Mouse (Mus musculus) MEL-GATA-1-ER (cell line): ENCODE measurements at regions not wholly inside any gene's neighbourhood (a gene's known extent, or its start where the extent isn't known, plus 50 kb on each side); places are given as distances from the start of the nearest gene placed in this dataset.
"Not testable (repeated sequence)": the region's sequence is repeated elsewhere in the genome, so short reads cannot be mapped to it uniquely, and the experiment has no call there.

Source experiments
- DNase-seq: peaks from one replicate; pipeline ENCODE4 v3.0.0-alpha.2; 2012; ENCODE audit warnings: low read depth; ENCODE audit errors: extremely low read depth

- no peak for DNase-seq
These were observed 151.0 kb upstream of the 1700012A03Rik start for GRCm38 (mm10) chr6:31899055-31899454.

- no peak for DNase-seq
These were observed 151.4 kb upstream of the 1700012A03Rik start for GRCm38 (mm10) chr6:31898609-31899008.

GRCm38 (mm10) chr6:31897001-31897400 is 153.0 kb upstream of the 1700012A03Rik start:
- no peak for DNase-seq

- DNase-seq, result no peak
These were observed 154.2 kb upstream of the 1700012A03Rik start for GRCm38 (mm10) chr6:31895835-31896234.

GRCm38 (mm10) chr6:31886931-31887330 is 163.1 kb upstream of the 1700012A03Rik start:
- DNase-seq, result no peak

- DNase-seq, result not testable (repeated sequence)
These were observed 164.8 kb upstream of the 1700012A03Rik start for GRCm38 (mm10) chr6:31885196-31885595.

GRCm38 (mm10) chr6:31883726-31884125 is 166.3 kb upstream of the 1700012A03Rik start:
- DNase-seq, result peak; percentile 11

GRCm38 (mm10) chr6:31874616-31875015 is 175.4 kb upstream of the 1700012A03Rik start:
- DNase-seq, result no peak

GRCm38 (mm10) chr6:31873911-31874310 is 176.1 kb upstream of the 1700012A03Rik start:
- DNase-seq, result no peak

- no peak for DNase-seq
These were observed 178.3 kb upstream of the 1700012A03Rik start for GRCm38 (mm10) chr6:31871766-31872165.

GRCm38 (mm10) chr6:31861996-31862395 is 188.1 kb upstream of the 1700012A03Rik start:
- no peak for DNase-seq

GRCm38 (mm10) chr6:31859621-31860020 is 190.4 kb upstream of the 1700012A03Rik start:
- no peak for DNase-seq

- no peak for DNase-seq
These were observed 195.8 kb upstream of the 1700012A03Rik start for GRCm38 (mm10) chr6:31854261-31854660.

- no peak for DNase-seq
These were observed 203.7 kb upstream of the 1700012A03Rik start for GRCm38 (mm10) chr6:31846319-31846718.

- DNase-seq, result no peak
These were observed 204.4 kb upstream of the 1700012A03Rik start for GRCm38 (mm10) chr6:31845671-31846070.

GRCm38 (mm10) chr6:31840621-31841020 is 209.4 kb upstream of the 1700012A03Rik start:
- DNase-seq, result no peak

- DNase-seq, result no peak
These were observed 211.5 kb upstream of the 1700012A03Rik start for GRCm38 (mm10) chr6:31838588-31838987.

GRCm38 (mm10) chr6:31835795-31836194 is 214.3 kb upstream of the 1700012A03Rik start:
- DNase-seq, result no peak

- DNase-seq, result no peak
These were observed 215.5 kb upstream of the 1700012A03Rik start for GRCm38 (mm10) chr6:31834503-31834902.

GRCm38 (mm10) chr6:31830610-31831009 is 219.4 kb upstream of the 1700012A03Rik start:
- no peak for DNase-seq

- no peak for DNase-seq
These were observed 226.4 kb upstream of the 1700012A03Rik start for GRCm38 (mm10) chr6:31823616-31824015.

- no peak for DNase-seq
These were observed 227.6 kb upstream of the 1700012A03Rik start for GRCm38 (mm10) chr6:31822186-31823085.

- no peak for DNase-seq
These were observed 228.4 kb upstream of the 1700012A03Rik start for GRCm38 (mm10) chr6:31821621-31822020.
